Mouse (Mus musculus) forebrain, embryonic 11.5 days (tissue): Measurements from ENCODE around the gene Pfkfb2. TPM values are rescaled to one million over a fixed set of nuclear protein-coding genes. Genes with fewer than 3 reads are reported as not detected.
"Not testable (repeated sequence)": the region's sequence is repeated elsewhere in the genome, so short reads cannot be mapped to it uniquely, and the experiment has no call there.

Source experiments
- ATAC-seq: fragments of 200-750 bp; cut with Nextera tagmentation; replicated peaks from 2 replicates; pipeline ENCODE4 v1.8.0; 2017; ENCODE audit warnings: moderate TSS enrichment; ENCODE audit not compliant: low FRiP score
- DNase-seq: peaks from one replicate; pipeline ENCODE4 v3.0.0-alpha.2; 2017; ENCODE audit warnings: low spot score
- H3K27ac ChIP-seq: fragments of 300-500 bp; sonication (generic); 2 replicates; pipeline ENCODE4 v1.5.1; 2014; ENCODE audit warnings: low read depth, low read length
- H3K27me3 ChIP-seq: fragments of 300-500 bp; sonication (generic); 2 replicates; pipeline ENCODE4 v1.6.1; 2014; ENCODE audit warnings: mild to moderate bottlenecking, low read length, mixed read lengths; ENCODE audit not compliant: control insufficient read depth, insufficient read depth
- H3K36me3 ChIP-seq: fragments of 300-500 bp; sonication (generic); 2 replicates; pipeline ENCODE4 v1.6.1; 2014; ENCODE audit warnings: mild to moderate bottlenecking, low read length, moderate library complexity, mixed read lengths; ENCODE audit not compliant: control insufficient read depth, insufficient read depth
- H3K4me1 ChIP-seq: fragments of 300-500 bp; sonication (generic); replicated peaks from 2 replicates; pipeline ENCODE4 v1.6.1; 2014; ENCODE audit warnings: low read length, mixed read lengths; ENCODE audit not compliant: control insufficient read depth, insufficient read depth
- H3K4me2 ChIP-seq: fragments of 300-500 bp; sonication (generic); 2 replicates; pipeline ENCODE4 v1.6.1; 2014; ENCODE audit warnings: low read depth, mild to moderate bottlenecking, low read length, moderate library complexity, mixed read lengths; ENCODE audit not compliant: severe bottlenecking
- H3K4me3 ChIP-seq: fragments of 300-500 bp; sonication (generic); 2 replicates; pipeline ENCODE4 v1.5.1; 2014; ENCODE audit warnings: low read depth, low read length
- H3K9ac ChIP-seq: fragments of 300-500 bp; sonication (generic); 2 replicates; pipeline ENCODE4 v1.6.1; 2014; ENCODE audit warnings: low read length
- H3K9me3 ChIP-seq: fragments of 300-500 bp; sonication (generic); 2 replicates; pipeline ENCODE4 v1.6.1; 2016; ENCODE audit warnings: low read length, mixed read lengths; ENCODE audit not compliant: control insufficient read depth
- WGBS: fragments of 180-500 bp; shearing (Covaris S2); extraction: QIAGEN DNeasy Blood & Tissue Kit; methylation state at CpG from one replicate; pipeline ENCODE4 v1.1.7; 2014; 5-methylcytosine and 5-hydroxymethylcytosine counted together
- polyA plus RNA-seq: library from polyadenylated mRNA; unstranded; fragments of >200 nt; fragmentation: Nextera tagmentation; extraction: Ambion mirVana; gene quantifications from 2 replicates; pipeline ENCODE4 v1.2.1, GENCODE M21; 2014

Pfkfb2 gene
- polyA plus RNA-seq, 1 experiment from 2014 or later, result 7.3 TPM

DNA sequence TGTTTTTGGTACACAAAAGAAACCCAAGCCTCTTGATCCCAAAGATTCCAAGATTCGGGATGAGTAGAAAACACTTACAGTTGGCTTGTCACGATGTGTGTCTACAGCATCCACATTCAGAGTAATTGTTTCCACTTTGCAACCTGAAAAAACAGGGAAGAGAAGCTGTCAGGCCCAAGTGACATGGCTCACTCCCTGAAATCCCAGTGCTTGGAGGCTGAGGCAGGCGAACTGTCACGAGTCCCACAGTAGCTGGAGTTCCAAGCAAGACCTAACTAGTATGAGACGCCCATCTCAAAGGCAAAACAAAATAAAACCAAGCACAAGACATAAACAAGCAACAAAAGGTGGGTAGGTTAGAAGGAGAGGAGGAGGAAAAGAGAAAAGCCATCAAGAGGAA lies 30.5 kb downstream of the Pfkfb2 start:
- H3K36me3 ChIP-seq, result no peaks in the 10 kb centered on the region; the same call in 1 of the 2 replicates
- H3K9me3 ChIP-seq, result no peaks in the 10 kb centered on the region
- 93% methylated on average over 5 of the region's 5 CpGs for WGBS
- H3K4me3 ChIP-seq, result no peak overlapping the region
- no peak overlapping the region for H3K9ac ChIP-seq
- H3K27me3 ChIP-seq, result no peaks in the 10 kb centered on the region
- H3K27ac ChIP-seq, result no peak overlapping the region
- ATAC-seq, result no peak
- no peak overlapping the region for H3K4me2 ChIP-seq
- no peak for DNase-seq
- no peaks in the 10 kb centered on the region for H3K4me1 ChIP-seq

DNA sequence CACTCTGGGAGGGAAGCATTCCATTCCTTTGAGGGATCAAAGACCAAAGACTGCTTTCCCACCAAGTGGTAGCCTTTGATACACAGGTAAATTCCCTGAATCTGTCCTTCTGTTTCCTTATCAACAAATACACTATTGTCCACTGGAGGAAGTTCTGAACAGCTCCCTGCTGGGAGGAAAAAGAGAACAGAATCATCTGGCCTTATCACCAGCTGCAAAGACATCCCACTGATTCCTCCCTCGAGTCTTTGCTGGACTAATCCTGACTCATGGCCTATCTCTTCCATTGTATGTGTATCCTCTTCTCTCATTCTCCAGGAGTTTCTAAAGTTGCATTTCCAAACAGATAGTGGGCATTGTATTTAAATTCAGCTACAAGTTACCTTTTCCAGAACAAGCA lies 45.1 kb downstream of the Pfkfb2 start:
- Histone ChIP-seq H3K27ac (no peak overlapping the region), H3K4me1 (no peaks in the 10 kb centered on the region), H3K4me2 (no peak overlapping the region), H3K27me3 (no peaks in the 10 kb centered on the region), H3K9ac (no peak overlapping the region), H3K9me3 (no peaks in the 10 kb centered on the region), H3K36me3 (no peaks in the 10 kb centered on the region), H3K4me3 (no peak overlapping the region)
- no peak for ATAC-seq
- WGBS, result 36% methylated on average over 1 of the region's 1 CpGs
- no peak for DNase-seq

DNA sequence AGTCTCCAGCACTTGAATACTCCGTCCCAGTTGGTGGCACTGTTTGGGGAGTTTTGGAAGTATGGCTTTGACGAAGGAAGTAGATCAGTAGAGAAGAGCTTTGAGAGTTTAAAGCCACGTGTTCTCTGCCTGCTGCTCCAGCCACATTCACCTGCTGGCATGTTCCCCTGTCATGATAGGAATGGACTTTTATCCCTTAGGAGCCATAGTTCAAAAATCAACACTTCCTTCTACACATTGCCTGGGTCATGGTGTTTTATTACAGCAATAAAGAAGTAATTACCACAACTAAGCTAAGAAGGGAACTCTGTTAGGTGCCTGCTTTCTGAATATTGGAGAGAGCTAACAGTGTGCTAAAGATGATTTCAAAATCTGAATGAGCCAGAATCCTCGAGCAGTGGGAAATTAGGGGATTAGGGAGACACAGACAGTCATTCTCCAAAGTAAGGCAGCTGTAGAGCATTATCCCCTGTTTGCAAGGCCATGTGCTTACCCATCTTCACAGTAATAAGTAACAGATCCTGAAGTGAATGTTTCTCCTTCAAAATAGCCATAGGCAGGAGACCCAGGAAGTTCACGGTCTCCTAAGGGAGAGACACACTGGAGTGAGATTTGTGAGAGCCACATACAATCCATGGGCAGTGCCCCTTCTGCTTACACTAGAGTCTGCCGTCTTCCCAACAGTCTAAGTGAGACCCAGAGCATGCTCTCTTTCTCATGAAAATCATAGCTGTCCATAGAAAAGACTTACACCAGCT lies 47.2 kb downstream of the Pfkfb2 start:
- H3K9me3 ChIP-seq, result no peaks in the 10 kb centered on the region
- H3K4me1 ChIP-seq, result no peaks in the 10 kb centered on the region
- no peaks in the 10 kb centered on the region for H3K27me3 ChIP-seq
- H3K4me2 ChIP-seq, result no peak overlapping the region
- no peak for DNase-seq
- H3K4me3 ChIP-seq, result no peak overlapping the region
- no peak for ATAC-seq
- no peaks in the 10 kb centered on the region for H3K36me3 ChIP-seq
- H3K9ac ChIP-seq, result no peak overlapping the region
- 75% methylated on average over 6 of the region's 6 CpGs for WGBS
- no peak overlapping the region for H3K27ac ChIP-seq

DNA sequence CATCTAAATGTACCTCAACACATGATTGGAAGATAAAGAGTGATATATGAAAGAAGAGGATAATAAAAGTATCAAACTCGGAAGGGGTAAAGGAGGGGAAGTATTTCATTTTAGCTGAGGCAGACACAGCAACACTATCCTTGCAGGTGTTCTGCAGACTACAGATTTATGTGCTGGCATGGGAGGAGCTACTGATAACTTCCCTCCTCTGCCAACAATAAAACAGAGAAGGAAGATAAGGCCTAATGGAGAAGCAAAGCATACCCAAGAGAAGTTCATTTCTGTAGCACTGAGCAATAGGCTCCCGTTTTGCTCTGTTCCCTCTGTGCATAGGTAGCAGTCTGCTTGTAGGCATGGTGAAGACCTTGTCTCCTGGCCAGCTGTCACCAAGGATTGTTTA lies 48.0 kb downstream of the Pfkfb2 start:
- no peak for DNase-seq
- Histone ChIP-seq H3K27ac (no peak overlapping the region), H3K4me3 (no peak overlapping the region), H3K27me3 (no peaks in the 10 kb centered on the region), H3K36me3 (no peaks in the 10 kb centered on the region), H3K9me3 (no peaks in the 10 kb centered on the region), H3K4me2 (no peak overlapping the region), H3K9ac (no peak overlapping the region), H3K4me1 (no peaks in the 10 kb centered on the region)
- ATAC-seq, result no peak
- WGBS, result 91% methylated on average over 2 of the region's 2 CpGs

DNA sequence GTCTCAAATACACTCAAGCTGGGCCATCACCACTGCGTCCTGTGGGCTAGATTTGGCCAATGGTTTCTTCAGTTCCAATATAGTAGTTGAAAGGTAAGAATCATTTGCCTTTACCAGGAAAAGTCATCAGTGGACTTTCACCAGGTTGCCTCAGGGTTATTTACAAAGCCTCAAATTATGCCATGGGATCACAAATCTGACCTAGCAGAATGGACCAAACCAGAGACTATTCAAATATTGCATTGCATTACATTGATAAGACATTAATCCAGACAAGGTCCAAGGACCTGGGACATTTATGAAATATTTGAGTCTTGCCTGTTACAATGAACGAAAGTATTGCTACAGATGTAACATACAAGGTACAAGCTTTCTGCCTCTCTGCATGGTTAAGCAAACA lies 50.5 kb downstream of the Pfkfb2 start:
- Histone ChIP-seq H3K4me3 (no peak overlapping the region), H3K9me3 (no peaks in the 10 kb centered on the region), H3K27me3 (no peaks in the 10 kb centered on the region), H3K9ac (no peak overlapping the region), H3K4me1 (no peaks in the 10 kb centered on the region), H3K4me2 (no peak overlapping the region), H3K36me3 (no peaks in the 10 kb centered on the region), H3K27ac (no peak overlapping the region)
- no peak for ATAC-seq
- 84% methylated on average over 2 of the region's 2 CpGs for WGBS
- DNase-seq, result no peak

DNA sequence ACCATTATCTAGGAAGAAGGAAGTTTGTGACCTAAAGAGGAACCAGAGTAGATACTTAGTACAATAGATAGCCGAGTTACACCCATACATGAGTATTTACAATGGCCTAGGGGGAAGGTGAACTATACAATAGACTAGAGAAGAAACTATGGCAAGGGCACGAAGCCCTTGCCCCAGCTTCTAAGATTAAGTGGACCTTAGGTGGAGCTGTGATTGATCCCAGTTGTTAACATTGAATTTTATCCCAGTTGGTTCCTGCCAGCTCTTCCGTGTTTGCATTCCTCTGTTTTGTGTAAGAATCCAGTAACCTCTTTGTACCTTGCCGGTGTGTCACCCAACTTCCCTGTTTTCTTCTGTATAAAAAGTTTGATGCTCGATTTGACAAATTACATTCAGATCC lies 65.5 kb downstream of the Pfkfb2 start:
- not testable (repeated sequence) for H3K4me3 ChIP-seq, DNase-seq, H3K27me3 ChIP-seq, H3K27ac ChIP-seq, ATAC-seq, H3K36me3 ChIP-seq, H3K9me3 ChIP-seq, H3K4me1 ChIP-seq, H3K9ac ChIP-seq, H3K4me2 ChIP-seq
- WGBS, result 83% methylated on average over 5 of the region's 5 CpGs

DNA sequence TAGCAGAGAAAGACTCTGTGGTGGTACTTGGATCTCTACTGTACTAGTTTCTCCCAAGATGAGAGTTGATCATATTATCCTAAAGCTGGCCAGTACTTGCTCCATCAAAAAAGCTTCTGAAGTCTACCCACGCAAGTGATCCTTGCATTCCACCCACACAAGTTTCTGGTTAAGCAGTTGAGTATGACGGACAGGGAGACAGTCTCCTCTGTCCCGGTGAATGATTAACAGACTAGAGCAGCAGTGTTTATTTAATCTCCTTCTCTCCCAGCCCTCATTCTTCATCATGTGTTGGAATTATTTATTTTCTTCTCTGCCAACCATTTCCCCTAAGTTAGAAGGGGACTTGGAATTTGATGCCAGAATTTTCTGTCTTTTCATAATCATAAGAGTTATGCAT lies 67.6 kb downstream of the Pfkfb2 start, which contains the start of gene C4bp:
TSS of gene C4bp (minus strand) at position 179 of the 400 bp plus-strand sequence.
- ATAC-seq, result no peak
- 85% methylated on average over 3 of the region's 3 CpGs for WGBS
- no peaks in the 10 kb centered on the region for H3K27me3 ChIP-seq

DNA sequence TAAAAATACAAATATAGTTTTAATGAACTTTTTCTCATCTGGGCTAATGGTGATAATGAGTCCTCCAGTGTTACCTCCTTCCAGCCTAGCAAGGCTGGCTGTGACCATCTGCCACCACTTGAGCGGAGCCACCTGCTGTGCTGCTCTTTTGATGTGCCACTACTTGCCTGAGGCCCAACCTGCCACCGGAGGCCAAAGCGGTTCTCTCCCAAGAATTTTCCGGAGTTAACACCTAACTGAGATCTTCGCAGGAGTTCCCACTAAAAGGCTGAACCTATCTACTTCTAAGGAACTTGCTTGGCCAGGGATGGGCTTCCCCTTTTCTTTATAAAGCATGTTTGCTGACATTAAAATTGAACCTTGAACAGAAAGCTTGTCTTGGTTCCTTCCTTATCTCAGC lies 69.4 kb downstream of the Pfkfb2 start:
- ATAC-seq, H3K9ac ChIP-seq, DNase-seq, H3K4me2 ChIP-seq, H3K27me3 ChIP-seq, H3K27ac ChIP-seq, H3K9me3 ChIP-seq, H3K4me3 ChIP-seq, H3K36me3 ChIP-seq, H3K4me1 ChIP-seq: not testable (repeated sequence)
- WGBS, result 52% methylated on average over 5 of the region's 5 CpGs

More for the DNA sequence above, 67.6 kb downstream of the Pfkfb2 start, which contains the start of gene C4bp:
- Histone ChIP-seq H3K27ac (no peak within 1 kb of the TSS), H3K9ac (no peak within 1 kb of the TSS), H3K4me3 (no peak within 1 kb of the TSS), H3K4me1 (no peaks in the 10 kb centered on the region), H3K9me3 (no peaks in the 10 kb centered on the region), H3K36me3 (no peaks in the 10 kb centered on the region), H3K4me2 (no peak within 1 kb of the TSS)
- DNase-seq, result no peak

DNA sequence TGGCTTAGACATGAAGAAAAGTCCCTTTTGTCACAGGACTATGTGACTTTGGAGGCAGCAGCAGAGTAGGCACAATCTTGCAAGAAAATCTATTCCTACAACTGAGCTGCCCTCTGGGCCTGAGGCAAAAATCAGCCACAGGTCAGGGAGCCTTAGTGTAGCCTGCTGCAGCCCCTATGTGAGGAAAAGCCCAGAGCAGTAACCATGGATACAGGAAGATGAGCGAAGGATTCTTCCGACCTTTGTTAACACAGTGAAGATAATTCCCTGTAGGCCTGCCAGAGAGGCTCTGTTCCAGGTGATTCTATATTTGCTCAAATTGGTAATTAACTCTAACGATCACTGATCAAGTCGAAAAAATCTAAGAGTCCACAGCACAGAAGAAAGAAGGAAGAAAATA lies 85.0 kb downstream of the Pfkfb2 start:
- H3K4me3 ChIP-seq, result no peak overlapping the region
- no peaks in the 10 kb centered on the region for H3K9me3 ChIP-seq
- WGBS, result 68% methylated on average over 4 of the region's 4 CpGs
- H3K4me2 ChIP-seq, result no peak overlapping the region
- no peaks in the 10 kb centered on the region for H3K27me3 ChIP-seq
- H3K4me1 ChIP-seq, result no peaks in the 10 kb centered on the region
- H3K36me3 ChIP-seq, result no peaks in the 10 kb centered on the region
- DNase-seq (no peak), ATAC-seq (no peak)
- no peak overlapping the region for H3K9ac ChIP-seq
- H3K27ac ChIP-seq, result no peak overlapping the region
